Mouse (Mus musculus): ENCODE measurements around the gene 1110008P14Rik.
"Not testable (repeated sequence)": the region's sequence is repeated elsewhere in the genome, so short reads cannot be mapped to it uniquely, and the experiment has no call there.

1110008P14Rik gene

GRCm38 (mm10) chr2:32363376-32364106 lies 18.2 kb downstream of the 1110008P14Rik start:
- no peak for DNase-seq (ENCODE audit: low spot score in 2 of 2)

GRCm38 (mm10) chr2:32362817-32363340 lies 18.9 kb downstream of the 1110008P14Rik start:
- DNase-seq (ENCODE audit: low spot score in 2 of 2), result peak; percentile 80 to 88

GRCm38 (mm10) chr2:32362274-32362673 lies 19.5 kb downstream of the 1110008P14Rik start:
- DNase-seq (ENCODE audit: low spot score in 2 of 2), result not testable (repeated sequence)

GRCm38 (mm10) chr2:32361437-32361836 lies 20.3 kb downstream of the 1110008P14Rik start:
- peak in 1 of 2 experiments; percentile 67 for DNase-seq (ENCODE audit: low spot score in 2 of 2)

GRCm38 (mm10) chr2:32360741-32361140 lies 21.0 kb downstream of the 1110008P14Rik start:
- DNase-seq (ENCODE audit: low spot score in 2 of 2), result peak in 1 of 2 experiments; percentile 64

- no peak for DNase-seq (ENCODE audit: low spot score in 2 of 2)
Observed at GRCm38 (mm10) chr2:32358381-32358780, 23.4 kb downstream of the 1110008P14Rik start.

GRCm38 (mm10) chr2:32357710-32358109 lies 24.0 kb downstream of the 1110008P14Rik start:
- no peak for DNase-seq (ENCODE audit: low spot score in 2 of 2)

- DNase-seq (ENCODE audit: low spot score in 2 of 2), result no peak
Observed at GRCm38 (mm10) chr2:32356216-32356615, 25.5 kb downstream of the 1110008P14Rik start.

GRCm38 (mm10) chr2:32354336-32354895 lies 27.3 kb downstream of the 1110008P14Rik start:
- no peak for DNase-seq (ENCODE audit: low spot score in 2 of 2)

- DNase-seq (ENCODE audit: low spot score in 2 of 2), result no peak
Observed at GRCm38 (mm10) chr2:32353836-32354235, 27.9 kb downstream of the 1110008P14Rik start.

GRCm38 (mm10) chr2:32353007-32353542 lies 28.7 kb downstream of the 1110008P14Rik start, which contains the start of gene Dnm1:
Gene Dnm1, minus strand, starts transcription at chr2:32353338.
- DNase-seq (ENCODE audit: low spot score in 2 of 2), result peak; percentile 86 to 92

- peak in 1 of 2 experiments; percentile 56 for DNase-seq (ENCODE audit: low spot score in 2 of 2)
Observed at GRCm38 (mm10) chr2:32352151-32353006, 29.4 kb downstream of the 1110008P14Rik start, which contains the start of gene Ciz1. Gene Ciz1, plus strand, starts transcription at chr2:32352327.

GRCm38 (mm10) chr2:32351471-32351961 lies 30.2 kb downstream of the 1110008P14Rik start:
- DNase-seq (ENCODE audit: low spot score in 2 of 2), result no peak

GRCm38 (mm10) chr2:32350471-32351051 lies 31.2 kb downstream of the 1110008P14Rik start:
- no peak for DNase-seq (ENCODE audit: low spot score in 2 of 2)

GRCm38 (mm10) chr2:32349625-32350255 lies 32.0 kb downstream of the 1110008P14Rik start:
- no peak for DNase-seq (ENCODE audit: low spot score in 2 of 2)

- no peak for DNase-seq (ENCODE audit: low spot score in 2 of 2)
Observed at GRCm38 (mm10) chr2:32348311-32348710, 33.4 kb downstream of the 1110008P14Rik start.

- DNase-seq (ENCODE audit: low spot score in 2 of 2), result no peak
Observed at GRCm38 (mm10) chr2:32347019-32347418, 34.7 kb downstream of the 1110008P14Rik start.

GRCm38 (mm10) chr2:32344598-32345321 lies 37.0 kb downstream of the 1110008P14Rik start:
- no peak for DNase-seq (ENCODE audit: low spot score in 2 of 2)

- no peak for DNase-seq (ENCODE audit: low spot score in 2 of 2)
Observed at GRCm38 (mm10) chr2:32344056-32344455, 37.7 kb downstream of the 1110008P14Rik start.

GRCm38 (mm10) chr2:32343351-32343671 lies 38.4 kb downstream of the 1110008P14Rik start:
- no peak for DNase-seq (ENCODE audit: low spot score in 2 of 2)

Measured in frontal cortex, postnatal 10 days (tissue).